Mouse (Mus musculus): ENCODE measurements at regions not wholly inside any gene's neighbourhood (a gene's known extent, or its start where the extent isn't known, plus 50 kb on each side); places are given as distances from the start of the nearest gene placed in this dataset.

DNA sequence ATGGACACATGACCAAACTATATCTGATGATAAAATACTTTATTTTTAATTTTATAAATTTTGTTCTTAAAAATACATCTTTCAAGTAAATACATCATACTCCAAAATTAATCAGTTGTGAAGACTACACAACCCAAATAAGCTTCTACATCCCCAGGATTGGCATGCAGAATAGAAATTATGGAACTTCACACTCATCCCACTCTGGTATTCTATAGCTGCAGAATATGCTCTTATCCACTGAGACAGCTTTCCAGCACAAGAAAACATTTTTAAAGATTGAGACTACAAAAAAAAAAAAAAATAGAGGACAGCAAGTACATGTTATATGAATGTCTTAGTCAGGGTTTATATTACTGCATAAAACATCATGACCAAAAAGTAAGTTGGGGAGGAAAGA lies 94.4 kb downstream of the Gm11232 start:
- Histone ChIP-seq H3K4me2 (ENCODE audit: low read depth, low read length) (no peak overlapping the region), H3K36me3 (replicated peaks; ENCODE audit: control insufficient read depth, insufficient read depth, low read length) (no peaks in the 10 kb centered on the region), H3K4me1 (ENCODE audit: control insufficient read depth, insufficient read depth) (no peaks in the 10 kb centered on the region), H3K9ac (replicated peaks; ENCODE audit: low read depth, low read length) (no peak overlapping the region), H3K4me3 (ENCODE audit: low read depth, low read length) (no peak overlapping the region), H3K27ac (ENCODE audit: low read depth) (no peak overlapping the region), H3K9me3 (replicated peaks; ENCODE audit: control insufficient read depth, low read length) (no peaks in the 10 kb centered on the region), H3K27me3 (ENCODE audit: control insufficient read depth, insufficient read depth, low read length) (no peaks in the 10 kb centered on the region)
- ATAC-seq (ENCODE audit: insufficient read depth, low read depth): no peak
- TF ChIP-seq CTCF (IDR thresholded peaks at IDR 0.05; ENCODE audit: low read depth): no peak
- TF ChIP-seq EP300 (IDR thresholded peaks at IDR 0.05; ENCODE audit: low read depth): no peak
- DNase-seq (ENCODE audit: low spot score): no peak

DNA sequence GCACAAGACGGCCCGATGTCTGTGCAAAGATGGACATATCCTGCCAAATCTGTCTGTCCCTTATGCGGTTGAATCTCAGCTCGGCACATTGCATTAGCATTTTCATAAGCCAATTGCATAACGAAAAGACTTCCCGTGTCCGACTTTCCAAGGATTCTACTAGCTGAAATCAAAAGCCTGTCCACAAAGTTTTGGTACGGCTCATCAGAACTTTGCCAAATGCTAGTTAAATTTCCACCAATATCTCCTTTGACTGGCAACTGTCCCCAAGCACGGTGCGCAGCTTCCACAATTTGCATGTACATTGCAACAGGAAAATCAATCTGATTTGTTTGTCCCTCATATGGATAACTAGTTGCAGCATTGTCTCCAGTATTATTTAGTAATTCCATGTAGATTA lies 117.2 kb downstream of the Gm11232 start:
- TF ChIP-seq CTCF (IDR thresholded peaks at IDR 0.05; ENCODE audit: low read depth): no peak
- no peak for TF ChIP-seq EP300 (IDR thresholded peaks at IDR 0.05; ENCODE audit: low read depth)
- Histone ChIP-seq H3K36me3 (replicated peaks; ENCODE audit: control insufficient read depth, insufficient read depth, low read length) (no peaks in the 10 kb centered on the region), H3K27ac (ENCODE audit: low read depth) (no peak overlapping the region), H3K9me3 (replicated peaks; ENCODE audit: control insufficient read depth, low read length) (no peaks in the 10 kb centered on the region), H3K27me3 (ENCODE audit: control insufficient read depth, insufficient read depth, low read length) (no peaks in the 10 kb centered on the region), H3K4me2 (ENCODE audit: low read depth, low read length) (no peak overlapping the region), H3K9ac (replicated peaks; ENCODE audit: low read depth, low read length) (no peak overlapping the region), H3K4me1 (ENCODE audit: control insufficient read depth, insufficient read depth) (no peaks in the 10 kb centered on the region), H3K4me3 (ENCODE audit: low read depth, low read length) (no peak overlapping the region)
- WGBS: 88% methylated on average over 10 of the region's 10 CpGs
- DNase-seq (ENCODE audit: low spot score) (no peak), ATAC-seq (ENCODE audit: insufficient read depth, low read depth) (no peak)

DNA sequence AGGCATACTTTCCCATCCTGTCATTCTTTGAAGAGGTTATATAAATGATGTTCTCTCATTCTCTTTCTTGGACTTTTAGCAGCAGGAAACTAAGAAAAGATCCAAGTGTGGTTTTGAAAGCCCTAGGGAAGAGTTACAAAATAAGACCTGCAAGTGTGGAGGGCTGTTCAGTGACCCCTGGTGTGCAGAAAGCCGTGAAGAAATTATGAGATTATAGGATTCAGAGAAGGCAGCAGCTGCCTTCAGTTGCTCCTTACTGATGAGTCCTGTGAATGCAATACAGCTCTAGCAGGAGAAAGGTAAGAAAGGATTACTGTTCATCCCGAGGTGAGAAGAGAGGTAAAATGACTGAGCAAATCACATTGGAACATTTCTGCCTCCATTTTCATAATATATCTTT lies 130.7 kb downstream of the Gm11232 start:
- no peaks in the 10 kb centered on the region for H3K36me3 ChIP-seq (replicated peaks; ENCODE audit: control insufficient read depth, insufficient read depth, low read length)
- H3K27me3 ChIP-seq (ENCODE audit: control insufficient read depth, insufficient read depth, low read length): no peaks in the 10 kb centered on the region
- H3K9ac ChIP-seq (replicated peaks; ENCODE audit: low read depth, low read length): no peak overlapping the region
- no peak overlapping the region for H3K27ac ChIP-seq (ENCODE audit: low read depth)
- no peak for ATAC-seq (ENCODE audit: insufficient read depth, low read depth)
- TF ChIP-seq EP300 (IDR thresholded peaks at IDR 0.05; ENCODE audit: low read depth) (no peak), CTCF (IDR thresholded peaks at IDR 0.05; ENCODE audit: low read depth) (no peak)
- 29% methylated on average over 2 of the region's 2 CpGs for WGBS
- no peak overlapping the region for H3K4me2 ChIP-seq (ENCODE audit: low read depth, low read length)
- H3K4me1 ChIP-seq (ENCODE audit: control insufficient read depth, insufficient read depth): no peaks in the 10 kb centered on the region
- DNase-seq (ENCODE audit: low spot score): no peak
- H3K9me3 ChIP-seq (replicated peaks; ENCODE audit: control insufficient read depth, low read length): no peaks in the 10 kb centered on the region
- no peak overlapping the region for H3K4me3 ChIP-seq (ENCODE audit: low read depth, low read length)

DNA sequence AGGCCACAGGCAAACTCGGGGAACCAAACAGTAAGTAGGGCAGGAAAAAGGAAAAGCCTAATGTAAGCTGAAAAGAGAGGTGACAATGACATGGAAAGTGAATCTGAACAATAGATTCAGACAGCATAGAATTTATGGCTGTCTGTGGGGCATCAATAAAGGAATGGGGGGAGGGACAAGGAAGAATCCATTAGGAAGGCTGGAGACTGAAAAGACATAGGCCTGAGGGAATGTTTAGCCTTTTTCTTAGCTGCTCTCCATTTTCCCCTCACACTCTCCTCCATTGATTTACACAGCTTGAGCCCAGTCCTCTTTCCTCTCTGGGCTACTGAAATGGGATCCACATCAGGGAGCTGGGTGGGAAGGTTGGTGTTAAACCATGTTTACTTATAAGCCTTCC lies 131.1 kb downstream of the Gm11232 start:
- Histone ChIP-seq H3K4me1 (ENCODE audit: control insufficient read depth, insufficient read depth) (no peaks in the 10 kb centered on the region), H3K36me3 (replicated peaks; ENCODE audit: control insufficient read depth, insufficient read depth, low read length) (no peaks in the 10 kb centered on the region), H3K9ac (replicated peaks; ENCODE audit: low read depth, low read length) (no peak overlapping the region), H3K4me2 (ENCODE audit: low read depth, low read length) (no peak overlapping the region), H3K27ac (ENCODE audit: low read depth) (no peak overlapping the region), H3K9me3 (replicated peaks; ENCODE audit: control insufficient read depth, low read length) (no peaks in the 10 kb centered on the region), H3K27me3 (ENCODE audit: control insufficient read depth, insufficient read depth, low read length) (no peaks in the 10 kb centered on the region), H3K4me3 (ENCODE audit: low read depth, low read length) (no peak overlapping the region)
- no peak for DNase-seq (ENCODE audit: low spot score)
- no peak for ATAC-seq (ENCODE audit: insufficient read depth, low read depth)
- TF ChIP-seq EP300 (IDR thresholded peaks at IDR 0.05; ENCODE audit: low read depth) (no peak), CTCF (IDR thresholded peaks at IDR 0.05; ENCODE audit: low read depth) (no peak)
- 42% methylated on average over 1 of the region's 1 CpGs for WGBS

DNA sequence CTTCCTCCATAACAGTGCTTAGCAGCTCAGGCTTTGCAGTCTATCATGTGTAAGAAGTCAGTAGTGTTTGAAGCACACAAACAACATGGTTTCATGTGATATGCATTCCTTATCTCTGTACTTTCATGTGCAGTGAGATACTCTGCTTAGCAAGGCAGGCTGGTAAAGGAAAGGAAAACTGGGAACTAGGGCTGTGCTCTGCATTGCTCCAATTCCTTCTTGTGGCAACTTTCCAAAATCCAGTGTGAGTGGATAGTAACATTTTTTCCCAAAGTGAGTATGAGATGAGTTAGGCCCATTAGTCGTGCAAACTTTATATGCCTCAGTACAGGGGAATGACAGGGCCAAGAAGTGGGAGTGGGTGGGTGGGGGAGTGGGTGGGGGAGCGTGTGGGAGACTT lies 133.0 kb downstream of the Gm11232 start:
- ATAC-seq (ENCODE audit: insufficient read depth, low read depth) (no peak), DNase-seq (ENCODE audit: low spot score) (no peak)
- no peaks in the 10 kb centered on the region for H3K4me1 ChIP-seq (ENCODE audit: control insufficient read depth, insufficient read depth)
- no peaks in the 10 kb centered on the region for H3K36me3 ChIP-seq (replicated peaks; ENCODE audit: control insufficient read depth, insufficient read depth, low read length)
- no peaks in the 10 kb centered on the region for H3K9me3 ChIP-seq (replicated peaks; ENCODE audit: control insufficient read depth, low read length)
- TF ChIP-seq CTCF (IDR thresholded peaks at IDR 0.05; ENCODE audit: low read depth) (no peak), EP300 (IDR thresholded peaks at IDR 0.05; ENCODE audit: low read depth) (no peak)
- no peak overlapping the region for H3K27ac ChIP-seq (ENCODE audit: low read depth)
- no peak overlapping the region for H3K9ac ChIP-seq (replicated peaks; ENCODE audit: low read depth, low read length)
- no peaks in the 10 kb centered on the region for H3K27me3 ChIP-seq (ENCODE audit: control insufficient read depth, insufficient read depth, low read length)
- 51% methylated on average over 2 of the region's 2 CpGs for WGBS
- H3K4me2 ChIP-seq (ENCODE audit: low read depth, low read length): no peak overlapping the region
- no peak overlapping the region for H3K4me3 ChIP-seq (ENCODE audit: low read depth, low read length)

DNA sequence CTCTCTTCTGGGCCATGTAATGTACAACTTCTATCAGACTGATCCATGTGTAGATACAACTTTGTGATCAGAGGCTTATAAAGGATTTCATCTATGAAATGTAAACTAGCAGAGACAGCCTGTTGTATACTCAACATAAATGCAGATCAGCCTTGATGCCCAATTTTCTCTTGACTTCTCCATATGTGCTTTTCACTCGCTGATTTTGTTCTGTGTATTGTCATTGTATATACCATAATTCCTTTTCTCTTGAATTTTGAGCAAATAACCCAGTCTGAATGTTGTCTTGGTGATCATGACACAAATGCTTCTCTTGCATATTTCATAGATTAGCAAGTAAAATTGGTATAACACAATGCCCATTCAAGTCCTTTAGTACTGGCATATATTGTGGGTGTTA lies 144.0 kb downstream of the Gm11232 start:
- no peak overlapping the region for H3K27ac ChIP-seq (ENCODE audit: low read depth)
- H3K4me3 ChIP-seq (ENCODE audit: low read depth, low read length): no peak overlapping the region
- TF ChIP-seq CTCF (IDR thresholded peaks at IDR 0.05; ENCODE audit: low read depth) (no peak), EP300 (IDR thresholded peaks at IDR 0.05; ENCODE audit: low read depth) (no peak)
- DNase-seq (ENCODE audit: low spot score) (no peak), ATAC-seq (ENCODE audit: insufficient read depth, low read depth) (no peak)
- no peaks in the 10 kb centered on the region for H3K4me1 ChIP-seq (ENCODE audit: control insufficient read depth, insufficient read depth)
- no peaks in the 10 kb centered on the region for H3K36me3 ChIP-seq (replicated peaks; ENCODE audit: control insufficient read depth, insufficient read depth, low read length)
- WGBS: 78% methylated on average over 1 of the region's 1 CpGs
- no peaks in the 10 kb centered on the region for H3K27me3 ChIP-seq (ENCODE audit: control insufficient read depth, insufficient read depth, low read length)
- no peak overlapping the region for H3K9ac ChIP-seq (replicated peaks; ENCODE audit: low read depth, low read length)
- H3K9me3 ChIP-seq (replicated peaks; ENCODE audit: control insufficient read depth, low read length): no peaks in the 10 kb centered on the region
- no peak overlapping the region for H3K4me2 ChIP-seq (ENCODE audit: low read depth, low read length)
